Mouse (Mus musculus) erythroblast, adult 5-6 weeks (primary cell): ENCODE measurements around the gene Rgl1. TPM values are rescaled to one million over a fixed set of nuclear protein-coding genes. Genes with fewer than 3 reads are reported as not detected.

Source experiments
- ATAC-seq: replicated peaks from 2 replicates; pipeline ENCODE4 v1.8.0; 2016; ENCODE audit warnings: moderate number of reproducible peaks, mild to moderate bottlenecking, moderate TSS enrichment, inconsistent platforms; ENCODE audit not compliant: poor library complexity, low FRiP score, severe bottlenecking
- total RNA-seq, 2 experiments: library from RNA; stranded (forward) in 1 of 2; stranded (reverse) in 1 of 2; fragments of 150-400 nt in 1 of 2; fragments of 200-764, 138-1000 nt in 1 of 2; gene quantifications; 2 replicates each; pipeline versions ENCODE4 v1.2.3 to v1.2.4; 2015 to 2017; ENCODE audit warnings: low replicate concordance in 2 of 2

Gene Rgl1
- total RNA-seq (2015; ENCODE audit: low replicate concordance) (5.8 and 13.6 TPM in 2 replicates), total RNA-seq (2017; ENCODE audit: low replicate concordance) (14.4 and 46.6 TPM in 2 replicates)

DNA sequence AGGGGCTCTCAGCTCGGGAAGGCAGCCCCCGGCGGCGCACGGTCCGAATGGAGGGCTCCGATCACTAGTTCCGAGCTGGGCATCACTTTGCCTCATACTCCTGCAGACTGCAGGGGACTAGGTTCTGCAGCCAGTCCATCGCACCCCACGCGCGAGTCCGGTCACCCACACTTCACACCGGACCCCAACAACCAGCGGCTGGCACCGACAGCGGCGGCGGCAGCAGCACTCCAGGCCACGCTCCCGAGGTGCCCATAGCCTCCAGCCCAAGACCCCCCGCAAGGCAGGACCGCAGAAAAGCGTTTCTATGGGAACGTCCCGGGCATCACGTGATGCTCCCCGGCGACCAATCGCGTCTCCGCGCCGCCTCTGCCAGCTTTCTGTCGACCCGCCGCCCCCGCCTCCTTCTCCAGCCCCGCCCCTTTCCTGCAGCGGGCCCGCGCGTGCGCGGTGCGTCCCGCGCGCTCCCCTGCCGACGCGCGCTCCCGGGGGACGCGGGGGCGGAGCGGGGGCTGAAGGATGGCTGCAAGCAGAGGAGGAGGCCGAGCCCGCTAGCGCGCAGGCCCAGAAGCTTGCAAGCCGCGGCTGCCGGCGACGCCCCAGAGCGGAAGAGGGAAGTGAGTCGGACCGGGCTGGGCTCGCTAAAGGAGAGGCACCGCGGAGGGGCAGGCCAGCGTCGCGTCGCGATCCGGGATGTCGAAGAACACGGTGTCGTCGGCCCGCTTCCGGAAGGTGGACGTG is at the start of gene Rgl1, which contains the start of gene Arpc5:
Gene Rgl1, minus strand, starts transcription at position 320 of the 741 bp plus-strand sequence.
Gene Arpc5, plus strand, starts transcription at position 511 of the 741 bp plus-strand sequence.
- ATAC-seq, result peak; percentile 91

DNA sequence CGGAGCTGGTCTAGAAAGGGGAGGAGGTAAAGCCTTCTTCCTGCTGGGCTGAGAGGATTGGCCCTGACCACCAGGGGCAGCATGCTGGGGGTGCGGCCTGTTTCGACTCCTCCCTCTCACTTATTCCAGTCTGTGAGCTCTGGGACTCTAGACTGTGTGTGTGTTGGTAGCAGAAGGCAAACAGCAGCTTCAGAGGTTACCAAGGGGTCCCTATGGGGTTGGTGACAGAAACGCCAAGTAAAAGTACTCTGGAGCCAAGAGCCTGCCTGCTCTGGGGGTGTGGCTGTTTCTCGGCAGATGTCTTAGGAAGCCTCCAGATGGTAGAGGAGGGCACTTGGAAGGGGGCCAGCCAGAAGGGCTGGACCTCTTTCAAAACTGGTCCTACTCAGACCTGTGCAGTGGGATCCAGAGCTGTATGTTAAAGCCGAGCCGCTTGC is 49.1 kb upstream of the Rgl1 start:
- peak; percentile 75 for ATAC-seq

DNA sequence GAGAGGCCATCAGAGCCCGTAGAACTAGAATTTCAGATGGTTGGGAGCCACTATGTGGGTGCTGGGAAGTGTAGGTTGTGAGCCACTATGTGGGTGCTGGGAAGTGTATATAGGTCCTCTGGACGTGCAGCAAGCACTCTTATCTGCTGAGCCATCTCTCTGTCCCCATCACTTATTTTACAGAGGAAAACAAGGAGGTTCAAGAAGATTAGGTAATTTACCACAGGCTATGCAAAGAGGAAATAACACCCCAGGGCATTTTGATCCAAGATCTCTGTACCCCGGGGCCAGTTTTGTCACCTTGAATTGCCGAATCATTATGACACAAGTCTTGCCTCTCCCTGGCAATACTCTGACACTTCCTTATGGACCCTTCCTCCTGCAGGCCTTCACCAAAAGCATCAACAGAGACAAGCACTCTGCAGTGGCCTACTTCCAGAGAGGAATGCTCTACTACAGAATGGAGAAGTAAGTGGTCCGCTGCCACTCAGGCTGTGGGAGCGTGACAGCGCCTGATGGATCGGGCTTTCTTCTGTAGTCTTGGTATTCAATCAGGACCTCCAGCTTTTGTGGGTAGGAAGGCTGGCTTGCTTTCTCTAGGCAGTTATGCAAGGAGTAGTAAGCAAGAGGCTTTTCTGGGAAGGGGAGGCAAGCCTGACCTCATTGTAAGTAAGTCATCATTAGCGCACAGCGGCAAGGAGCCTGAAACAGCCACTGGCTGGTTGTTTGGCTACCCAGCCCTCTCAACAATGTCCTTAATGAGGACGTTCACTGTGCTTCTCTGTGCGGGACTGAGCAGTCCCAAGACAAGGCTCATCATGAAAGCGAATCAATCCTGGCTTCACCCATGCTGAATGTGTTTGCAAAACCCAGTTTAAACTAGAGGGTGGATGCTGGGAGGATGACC is 44.6 kb upstream of the Rgl1 start:
- ATAC-seq, result no peak

DNA sequence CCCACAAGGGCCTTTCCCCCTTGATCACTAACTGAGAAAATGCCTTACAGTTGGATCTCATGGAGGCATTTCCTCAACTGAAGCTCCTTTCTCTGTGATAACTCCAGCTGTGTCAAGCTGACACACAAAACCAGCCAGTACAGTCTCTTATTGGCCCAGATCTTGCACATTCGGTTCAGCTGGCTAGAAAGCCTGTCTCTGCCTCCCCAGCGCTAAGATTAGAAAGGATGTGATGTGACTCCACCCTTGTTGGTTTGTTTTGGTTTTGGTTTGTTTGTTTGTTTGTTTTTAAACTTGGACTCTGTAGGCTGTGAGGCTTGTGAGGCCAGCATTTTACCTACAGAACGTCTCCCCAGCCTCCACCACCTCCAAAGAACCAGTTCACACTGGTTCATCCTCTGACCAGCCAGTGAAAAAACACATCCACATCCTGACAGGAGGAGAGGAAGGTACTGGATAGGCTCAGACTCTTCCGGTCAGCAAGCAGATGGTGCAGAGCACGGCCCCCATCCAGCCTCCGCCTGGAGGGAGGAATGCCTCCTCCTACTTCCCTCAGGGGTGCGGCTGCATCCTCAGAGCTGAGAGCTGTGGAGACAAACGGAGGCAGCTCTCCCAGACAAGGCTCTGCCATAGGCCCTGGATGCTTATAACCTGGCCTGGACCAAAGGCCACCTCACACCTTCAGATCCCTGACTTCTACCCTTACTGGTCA is 43.5 kb upstream of the Rgl1 start:
- no peak for ATAC-seq

DNA sequence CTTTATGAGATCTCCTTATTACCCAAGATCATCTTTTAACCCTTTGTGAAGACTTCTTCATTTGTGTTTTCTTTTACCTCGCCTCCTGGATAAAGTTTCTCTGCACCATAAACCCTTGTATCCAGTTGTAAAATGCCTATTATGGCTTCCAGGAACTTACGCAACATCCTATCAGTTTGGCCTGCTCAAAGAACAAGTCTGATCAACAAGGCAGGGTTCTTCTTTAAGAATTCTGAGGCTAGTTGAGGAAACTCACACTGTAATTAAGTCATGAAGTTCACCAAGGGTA is 42.2 kb upstream of the Rgl1 start:
- no peak for ATAC-seq

DNA sequence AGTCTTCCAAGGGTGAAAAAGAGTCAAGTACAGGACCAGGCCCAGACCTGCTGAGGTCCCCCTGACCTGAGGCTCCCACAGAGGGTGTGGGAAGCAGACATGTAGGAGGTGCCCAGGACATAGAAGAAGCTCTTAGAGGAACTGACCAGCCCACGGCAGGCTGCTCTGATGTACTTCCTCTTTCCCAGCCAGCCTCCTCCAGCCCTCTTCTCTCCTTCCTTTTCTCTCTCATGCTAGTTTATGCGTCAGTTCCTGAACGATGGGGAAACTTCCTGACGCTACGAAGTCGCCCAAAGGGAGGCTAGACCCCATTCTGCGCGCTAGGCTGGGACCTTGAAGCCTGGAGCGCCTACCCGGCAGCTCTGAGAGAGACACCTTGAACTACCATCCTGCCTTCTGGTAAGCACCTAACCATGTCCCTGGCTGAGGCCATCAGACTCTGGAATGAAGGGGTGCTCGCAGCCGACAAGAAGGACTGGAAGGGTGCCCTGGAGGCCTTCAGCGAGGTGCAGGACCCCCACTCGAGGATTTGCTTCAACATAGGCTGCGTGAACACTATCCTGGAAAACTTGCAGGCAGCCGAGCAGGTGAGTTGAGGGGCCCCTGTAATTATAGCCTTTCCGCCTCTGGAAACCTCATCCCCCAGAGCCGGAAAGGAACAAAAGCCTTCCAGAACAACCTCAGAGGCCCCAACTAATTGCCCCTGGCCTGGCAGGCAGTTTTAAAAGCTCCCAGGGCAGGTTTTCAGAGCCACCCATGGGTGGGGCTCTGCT is 41.7 kb upstream of the Rgl1 start:
- peak; percentile 53; the same call in 1 of the 2 replicates for ATAC-seq

DNA sequence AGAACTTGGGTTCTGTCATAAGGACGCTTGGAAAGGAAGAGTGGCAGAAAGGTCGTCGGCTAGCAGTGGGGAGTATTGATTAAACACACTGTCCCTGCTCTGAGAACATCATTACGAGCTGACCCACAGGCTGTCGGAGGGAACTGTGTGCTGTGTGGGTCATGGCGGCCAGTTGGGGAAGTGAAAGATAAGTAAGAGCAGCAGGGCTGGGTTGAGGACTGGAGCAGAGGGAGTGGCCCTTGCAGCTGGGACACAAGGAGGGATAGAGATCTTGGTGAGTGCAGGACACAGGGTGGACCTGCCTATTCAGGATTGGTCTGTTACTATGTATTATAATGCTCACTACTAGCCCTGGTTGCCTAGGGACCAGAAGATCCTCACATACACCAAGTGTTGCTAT is 38.8 kb upstream of the Rgl1 start:
- ATAC-seq, result no peak

DNA sequence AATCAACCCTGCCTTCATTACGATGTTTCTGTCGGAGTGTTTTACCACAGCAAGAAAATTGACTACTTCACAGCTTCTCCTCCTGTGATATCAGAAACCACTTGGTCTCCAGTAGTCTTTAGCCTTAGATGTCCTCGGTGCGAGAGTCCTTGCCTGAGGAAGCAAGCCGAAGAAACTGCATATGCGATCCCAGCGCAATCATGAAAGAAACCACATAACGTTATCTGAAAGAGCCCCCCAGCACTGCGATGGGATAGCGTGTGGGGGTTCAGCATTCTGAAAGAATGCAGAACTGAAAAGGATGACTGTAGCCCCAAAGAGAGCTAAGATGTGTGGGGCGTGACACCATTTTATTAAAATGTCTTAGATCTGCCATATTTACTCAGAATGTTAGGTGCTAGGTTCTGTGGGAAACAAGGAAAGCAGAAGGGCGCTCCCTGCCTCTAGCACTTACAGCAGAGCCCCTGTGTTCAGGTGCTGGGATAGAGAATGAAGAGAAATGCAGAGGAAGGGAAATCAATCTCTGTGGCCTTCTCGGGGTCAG is 34.6 kb upstream of the Rgl1 start:
- no peak for ATAC-seq

DNA sequence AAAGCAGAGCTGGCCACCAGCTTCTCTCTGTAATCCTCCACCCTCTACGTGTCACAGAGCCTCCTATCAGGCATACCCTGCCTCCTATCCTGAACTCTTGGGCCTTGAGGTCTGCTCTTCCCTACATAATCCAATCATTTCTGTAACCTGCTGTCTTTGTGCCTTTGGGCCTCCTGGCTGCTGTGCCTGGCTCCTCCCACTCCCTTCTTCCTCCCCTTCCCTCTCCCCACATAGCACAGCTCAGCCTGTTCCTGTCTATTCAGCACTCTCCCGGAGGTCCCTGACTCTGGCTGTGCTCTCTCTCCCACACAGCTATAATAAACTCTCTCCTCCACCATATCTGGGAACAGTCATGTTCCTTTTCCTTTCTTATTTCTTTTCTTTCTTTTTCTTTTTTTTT is 33.7 kb upstream of the Rgl1 start, which contains the start of gene Ncf2:
Gene Ncf2, plus strand, starts transcription at position 298 of the 400 bp plus-strand sequence.
- ATAC-seq, result no peak

DNA sequence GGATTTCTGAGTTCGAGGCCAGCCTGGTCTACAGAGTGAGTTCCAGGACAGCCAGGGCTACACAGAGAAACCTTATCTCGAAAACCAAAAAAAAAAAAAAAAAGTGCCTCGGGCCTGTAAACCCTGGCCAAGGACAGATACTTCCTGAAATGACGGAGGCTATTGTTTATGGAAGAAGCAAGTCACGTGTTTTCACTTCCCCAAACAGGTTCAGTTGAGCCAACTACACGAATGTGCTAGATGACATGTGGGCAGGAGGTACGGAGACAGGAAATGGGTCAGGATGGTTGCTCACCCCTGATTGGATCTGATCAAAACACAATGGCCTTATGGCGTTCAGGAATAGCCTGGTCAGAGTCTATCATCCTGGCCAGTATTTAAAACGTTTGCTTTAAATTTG is 32.0 kb upstream of the Rgl1 start:
- ATAC-seq, result no peak

DNA sequence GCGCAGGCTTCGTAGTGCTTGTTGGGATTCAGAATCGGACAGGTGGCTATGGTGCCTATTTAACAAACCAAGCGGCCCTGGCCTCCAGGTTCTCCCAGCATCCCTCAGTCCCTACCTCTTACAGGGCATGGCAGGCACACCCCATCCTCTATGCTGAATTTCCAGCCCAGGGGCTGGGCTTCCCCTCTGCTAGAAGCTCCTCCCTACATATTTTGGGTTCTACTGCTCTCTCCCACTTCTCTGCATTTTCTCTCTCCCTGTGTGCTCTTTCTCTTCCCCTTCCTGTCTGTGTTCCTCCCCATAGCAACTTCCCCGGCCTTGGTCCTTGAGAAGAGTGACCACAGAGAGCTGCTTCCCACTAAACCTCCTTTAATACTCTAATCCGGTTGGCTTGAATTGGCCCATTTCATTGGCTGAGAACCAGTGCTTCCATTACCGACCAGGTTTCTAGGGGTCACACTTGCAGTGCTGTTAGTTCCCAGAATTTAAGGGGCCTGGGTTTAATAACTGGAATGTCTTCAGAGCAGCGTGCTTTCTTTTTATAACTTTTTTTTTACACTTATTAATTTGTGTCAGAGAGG is 30.6 kb upstream of the Rgl1 start:
- ATAC-seq, result no peak

DNA sequence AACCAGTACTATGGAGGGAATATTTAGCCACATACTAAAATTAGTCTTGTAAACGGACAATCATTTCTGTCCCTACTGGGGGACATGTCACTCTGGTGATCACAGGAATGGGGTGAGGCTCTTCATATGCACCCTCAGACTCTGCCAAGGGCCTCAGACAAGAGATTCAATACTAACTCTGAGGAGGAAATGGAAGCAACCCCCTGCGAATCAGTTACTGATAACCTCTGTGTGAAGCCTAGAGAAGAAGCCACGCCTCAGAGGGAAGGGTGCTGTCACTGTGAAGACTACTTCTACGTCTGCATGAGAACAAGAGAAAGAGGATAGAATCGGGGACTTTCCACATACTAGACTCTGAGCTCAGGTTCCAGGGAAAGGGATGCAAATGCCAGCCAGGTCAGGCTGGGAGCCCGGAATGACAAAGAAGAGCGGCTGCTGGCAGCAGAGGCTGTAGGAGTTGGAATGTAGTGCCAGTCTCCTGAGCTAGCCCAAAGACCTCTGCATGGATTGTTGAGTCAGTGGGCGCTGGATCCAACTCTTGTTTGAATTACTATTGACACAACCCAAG is 29.6 kb upstream of the Rgl1 start:
- ATAC-seq, result no peak

DNA sequence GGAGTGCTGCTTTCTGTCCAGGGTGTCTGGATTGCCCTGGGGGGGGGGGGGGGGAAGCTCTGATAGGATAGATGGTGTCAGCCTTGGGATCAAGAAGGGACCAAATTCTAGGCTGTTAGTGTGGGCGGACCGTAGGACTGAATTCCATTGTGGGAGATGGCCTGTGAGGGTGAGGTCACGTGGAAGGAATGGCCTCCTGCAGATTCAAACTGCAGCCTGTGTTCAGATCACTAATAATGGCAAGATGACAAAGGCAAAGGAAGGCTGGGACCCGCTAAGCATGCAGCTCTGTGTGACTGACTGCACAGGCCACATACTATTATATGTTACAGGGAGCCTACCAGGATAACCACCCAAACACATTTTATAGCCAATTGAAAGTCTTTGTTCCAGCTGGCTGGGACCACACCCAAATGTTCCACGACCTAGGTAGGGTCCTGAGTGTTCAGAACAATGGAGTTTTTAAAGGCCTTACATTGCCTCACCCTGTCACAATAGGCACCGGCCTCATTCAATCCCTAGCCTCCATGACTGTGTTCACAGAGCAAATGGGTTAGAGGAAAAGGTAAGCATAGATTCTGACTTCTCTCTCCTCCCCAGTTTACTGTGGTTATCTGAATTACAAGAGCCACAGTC is 27.5 kb upstream of the Rgl1 start:
- no peak for ATAC-seq

DNA sequence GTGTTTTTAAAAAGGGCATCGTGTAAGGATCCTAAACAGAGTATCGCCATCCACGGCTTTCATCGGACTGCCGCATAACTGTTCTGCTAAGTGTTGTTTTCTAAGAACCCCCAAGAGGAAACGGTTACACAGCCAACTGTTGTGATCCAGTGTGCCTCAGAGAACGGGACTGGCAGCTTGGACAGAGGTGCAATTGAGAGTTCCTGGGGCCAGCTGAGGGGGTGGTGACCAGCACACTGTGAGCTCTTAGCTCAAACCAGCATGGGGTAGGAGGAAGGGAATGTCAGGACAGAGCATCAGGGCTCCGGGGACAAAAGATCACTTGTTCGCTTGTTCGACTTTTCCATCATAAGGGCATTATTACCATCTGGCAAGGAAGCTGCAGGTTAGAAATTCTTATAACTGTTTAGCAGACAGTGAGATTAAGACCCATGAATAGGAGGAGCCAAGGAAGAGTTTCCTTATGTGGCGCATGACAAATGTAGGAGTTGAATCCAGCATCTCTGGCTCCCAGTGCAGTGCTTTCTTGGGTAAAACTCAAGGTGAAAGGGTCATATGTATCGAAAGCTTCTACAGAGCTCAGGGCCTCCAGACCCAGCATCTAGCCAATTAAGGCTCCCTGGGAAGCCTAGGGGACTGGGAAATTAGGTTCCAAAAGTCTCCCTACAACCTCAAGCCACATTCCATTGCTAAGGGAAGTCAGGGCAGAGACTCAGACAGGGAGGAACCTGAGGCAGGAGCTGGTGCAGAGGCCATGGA is 26.8 kb upstream of the Rgl1 start:
- ATAC-seq, result no peak

DNA sequence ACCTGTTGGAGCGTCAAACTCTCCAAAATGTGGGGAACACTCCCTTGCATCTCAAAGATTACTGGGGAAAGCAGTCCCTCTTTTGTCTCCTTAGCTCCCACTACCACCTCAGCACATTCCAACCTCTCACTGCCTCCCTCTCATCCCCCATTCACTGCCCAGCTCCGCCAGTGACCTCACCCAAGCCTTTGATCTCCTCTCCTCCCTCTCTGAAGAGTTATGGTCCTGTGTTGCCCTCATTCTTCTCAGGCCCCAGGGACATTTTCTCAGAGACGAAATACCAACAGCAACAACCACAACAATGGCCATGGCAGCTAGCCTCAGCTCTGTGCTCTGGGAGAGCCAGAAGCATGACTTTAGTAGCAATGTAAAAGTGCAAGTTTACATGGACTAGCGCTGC is 25.1 kb upstream of the Rgl1 start:
- ATAC-seq, result no peak

DNA sequence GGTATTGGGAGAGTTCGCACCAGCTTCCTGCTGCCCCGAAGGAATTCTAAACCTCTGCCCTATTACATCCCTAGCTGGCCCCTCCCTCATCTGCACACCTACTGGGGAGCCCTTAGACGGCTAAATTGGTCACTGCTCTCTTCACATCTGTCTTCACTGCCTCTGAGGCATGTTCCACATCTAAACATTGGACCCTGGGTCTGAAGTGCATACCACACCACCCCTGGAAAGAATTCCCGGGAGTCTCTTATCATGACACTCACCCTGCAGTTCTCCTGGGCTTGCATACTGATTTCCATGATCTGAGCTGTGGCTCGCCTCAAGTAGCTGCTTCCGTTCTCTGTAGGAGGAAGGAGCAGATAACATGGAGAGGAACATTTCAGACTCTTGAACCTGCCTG is 24.7 kb upstream of the Rgl1 start:
- ATAC-seq, result no peak

DNA sequence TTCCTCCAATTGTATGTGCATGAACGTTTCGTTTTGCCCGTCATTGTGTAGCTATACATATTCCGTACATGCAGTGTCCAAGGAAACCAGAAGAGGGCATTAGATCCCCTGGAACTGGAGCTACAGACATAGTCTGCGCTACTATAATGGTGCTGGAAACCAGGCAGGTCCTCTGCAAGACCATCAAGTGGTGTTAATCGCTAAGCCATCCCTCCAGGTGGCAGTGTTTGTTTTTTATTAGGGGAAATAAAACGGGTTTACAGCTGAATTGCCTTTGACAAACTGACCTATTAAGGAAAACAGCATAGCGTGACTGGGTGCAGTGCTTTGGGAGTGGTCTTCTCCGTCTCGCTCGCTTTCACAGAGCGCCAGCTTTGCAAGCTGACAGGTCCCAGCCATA is 24.1 kb upstream of the Rgl1 start:
- peak; percentile 45; the same call in 1 of the 2 replicates for ATAC-seq
